Mouse (Mus musculus): Measurements from ENCODE around the gene Dvl2. TPM values are rescaled to one million over a fixed set of nuclear protein-coding genes. Genes with fewer than 3 reads are reported as not detected.
"Not testable (repeated sequence)": the region's sequence is repeated elsewhere in the genome, so short reads cannot be mapped to it uniquely, and the experiment has no call there.

The Dvl2 gene
- polyA plus RNA-seq (2015; fragmentation: Nextera tagmentation; extraction: Ambion mirVana), result 26.4 and 28.7 TPM in 2 replicates

DNA sequence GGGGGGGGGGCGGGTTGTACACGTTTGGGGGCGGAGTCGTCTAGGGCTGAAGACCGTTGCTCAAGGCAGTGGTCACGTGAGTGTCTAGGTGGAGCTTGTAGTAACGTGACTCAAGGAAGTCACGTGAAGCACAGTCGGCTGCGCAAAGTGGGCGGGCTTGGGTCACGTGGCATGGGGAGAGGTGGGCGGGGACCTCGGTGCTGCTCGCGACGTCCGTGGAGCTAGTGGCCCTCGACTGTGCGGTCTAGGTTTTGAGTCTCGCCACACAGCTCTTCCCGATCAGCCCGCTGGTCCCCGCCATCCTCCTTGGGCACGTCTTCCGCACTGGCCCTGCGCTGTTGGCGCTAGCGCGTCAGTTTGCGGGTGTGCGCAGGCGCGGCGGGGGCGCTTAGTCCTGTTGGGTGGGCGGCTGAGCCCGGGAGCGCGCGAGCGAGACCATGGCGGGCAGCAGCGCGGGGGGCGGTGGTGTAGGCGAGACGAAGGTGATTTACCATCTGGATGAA lies at the start of gene Dvl2:
Gene Dvl2, plus strand, starts transcription at position 200 of the 503 bp plus-strand sequence.
- H3K4me2 ChIP-seq, result peak within 1 kb of the TSS; percentile 86
- ATAC-seq (ENCODE audit: low FRiP score, low read depth), result peak; percentile 76
- peak within 1 kb of the TSS; percentile 75 for H3K4me3 ChIP-seq
- WGBS, result under 1% methylated on average over 47 of the region's 48 CpGs
- H3K9me3 ChIP-seq, result no peaks in the 10 kb centered on the region
- peak within 1 kb of the TSS; percentile 74 for H3K9ac ChIP-seq
- peak within 1 kb of the TSS; percentile 98 for H3K27ac ChIP-seq (replicated peaks)
- no peaks in the 10 kb centered on the region for H3K27me3 ChIP-seq
- peaks cover 26% of the 10 kb centered on the region for H3K36me3 ChIP-seq
- peaks cover 57% of the 10 kb centered on the region for H3K4me1 ChIP-seq (replicated peaks)

DNA sequence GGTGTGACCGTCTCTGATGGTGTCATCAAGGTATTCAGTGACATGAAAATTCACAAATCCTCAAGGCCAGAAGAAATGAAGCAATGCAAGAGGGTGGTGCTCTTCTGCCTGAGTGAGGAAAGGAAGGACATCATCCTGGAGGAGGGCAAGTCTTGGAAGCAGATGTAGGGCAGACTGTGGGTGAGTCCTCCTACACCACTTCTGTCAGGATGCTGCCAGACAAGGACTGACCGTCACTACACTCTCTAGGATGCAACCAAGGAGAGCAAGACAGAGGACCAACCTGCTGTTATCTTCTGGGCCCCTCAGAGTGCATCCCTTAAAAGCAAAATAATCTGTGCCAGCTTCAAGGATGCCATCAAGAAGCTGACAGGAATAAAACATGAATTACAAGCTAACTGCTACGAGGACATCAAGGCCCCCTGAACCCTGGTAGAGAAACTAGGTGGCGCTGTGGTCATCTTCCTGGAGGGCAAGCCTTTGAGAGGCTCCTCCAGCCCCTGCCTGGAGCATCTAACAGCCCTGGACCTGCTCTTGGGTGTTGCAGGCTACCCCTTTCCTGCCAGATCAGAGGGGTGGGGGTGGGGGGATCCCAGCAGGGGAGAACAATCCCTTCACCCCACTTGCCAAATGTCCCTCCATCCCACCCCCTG lies 49.5 kb upstream of the Dvl2 start:
- Histone ChIP-seq H3K9ac (no peak overlapping the region), H3K9me3 (no peaks in the 10 kb centered on the region), H3K27me3 (0 out of 2 replicates have a peak, but pooled peaks cover 2% of the 10 kb centered on the region), H3K27ac (replicated peaks) (no peak overlapping the region), H3K36me3 (no peaks in the 10 kb centered on the region), H3K4me3 (no peak overlapping the region), H3K4me1 (replicated peaks) (peaks cover 16% of the 10 kb centered on the region), H3K4me2 (no peak overlapping the region)
- WGBS, result 43% methylated on average over 4 of the region's 4 CpGs
- ATAC-seq (ENCODE audit: low FRiP score, low read depth), result no peak

DNA sequence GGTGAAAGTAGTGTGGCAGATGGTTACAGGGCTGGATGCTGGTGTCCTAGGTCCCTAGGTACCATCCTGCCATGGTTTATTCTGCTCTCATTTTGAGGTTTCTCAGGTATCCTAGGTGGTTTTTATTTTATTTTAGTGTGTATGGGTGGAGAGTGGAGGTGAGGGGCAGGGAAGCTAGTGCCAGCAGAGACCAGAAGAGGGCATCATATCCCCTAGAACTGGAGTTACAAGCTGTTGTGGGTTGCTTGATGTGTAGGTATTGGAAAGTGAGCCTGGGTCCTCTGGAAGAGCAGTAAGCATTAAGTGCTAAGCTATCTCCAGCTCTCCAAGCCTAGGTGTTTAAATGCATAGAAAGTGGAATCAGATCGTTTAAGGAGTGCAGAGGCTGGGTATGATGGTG lies 48.1 kb upstream of the Dvl2 start:
- H3K9me3 ChIP-seq, result no peaks in the 10 kb centered on the region
- H3K9ac ChIP-seq, result no peak overlapping the region
- no peak overlapping the region for H3K4me3 ChIP-seq
- H3K36me3 ChIP-seq, result no peaks in the 10 kb centered on the region
- 68% methylated on average over 1 of the region's 1 CpGs for WGBS
- no peak overlapping the region for H3K27ac ChIP-seq (replicated peaks)
- H3K27me3 ChIP-seq, result 0 out of 2 replicates have a peak, but pooled peaks cover 2% of the 10 kb centered on the region
- no peak for ATAC-seq (ENCODE audit: low FRiP score, low read depth)
- H3K4me2 ChIP-seq, result no peak overlapping the region
- peaks cover 16% of the 10 kb centered on the region for H3K4me1 ChIP-seq (replicated peaks)

DNA sequence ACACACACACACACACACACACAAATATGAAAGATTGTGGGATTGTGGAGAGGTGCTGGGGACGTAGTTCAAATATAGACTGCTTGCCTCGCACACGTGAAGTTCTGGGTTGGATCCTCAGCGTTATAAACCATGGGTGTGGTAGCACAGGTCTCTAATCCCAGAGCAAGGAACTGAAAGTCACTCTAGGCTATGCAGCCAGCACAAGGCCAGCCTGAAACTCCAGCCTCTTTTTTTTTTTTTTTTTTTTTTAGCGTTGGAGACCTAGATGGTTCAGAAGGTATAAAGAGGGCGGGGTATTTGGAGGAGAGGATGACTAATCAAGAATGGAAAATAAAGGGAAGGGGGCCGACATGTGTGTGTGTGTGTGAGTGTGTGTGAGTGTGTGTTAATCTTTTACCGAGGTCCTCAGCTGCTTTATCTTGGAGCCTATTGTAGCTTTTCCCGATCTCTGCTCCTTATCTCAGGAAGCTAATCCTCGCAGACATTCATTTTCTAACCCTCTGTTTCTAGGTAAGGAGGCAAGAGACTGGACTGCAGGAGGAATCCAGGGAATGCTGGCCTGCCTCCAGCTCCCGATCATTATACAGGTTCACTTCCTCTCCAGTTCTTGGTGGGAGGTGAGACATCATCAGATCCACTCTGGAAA lies 47.0 kb upstream of the Dvl2 start:
- WGBS, result 66% methylated on average over 11 of the region's 11 CpGs
- Histone ChIP-seq H3K4me3 (no peak overlapping the region), H3K36me3 (no peaks in the 10 kb centered on the region), H3K4me2 (no peak overlapping the region), H3K27ac (replicated peaks) (no peak overlapping the region), H3K4me1 (replicated peaks) (peaks cover 5% of the 10 kb centered on the region), H3K9me3 (no peaks in the 10 kb centered on the region), H3K27me3 (0 out of 2 replicates have a peak, but pooled peaks cover 2% of the 10 kb centered on the region), H3K9ac (no peak overlapping the region)
- no peak for ATAC-seq (ENCODE audit: low FRiP score, low read depth)

DNA sequence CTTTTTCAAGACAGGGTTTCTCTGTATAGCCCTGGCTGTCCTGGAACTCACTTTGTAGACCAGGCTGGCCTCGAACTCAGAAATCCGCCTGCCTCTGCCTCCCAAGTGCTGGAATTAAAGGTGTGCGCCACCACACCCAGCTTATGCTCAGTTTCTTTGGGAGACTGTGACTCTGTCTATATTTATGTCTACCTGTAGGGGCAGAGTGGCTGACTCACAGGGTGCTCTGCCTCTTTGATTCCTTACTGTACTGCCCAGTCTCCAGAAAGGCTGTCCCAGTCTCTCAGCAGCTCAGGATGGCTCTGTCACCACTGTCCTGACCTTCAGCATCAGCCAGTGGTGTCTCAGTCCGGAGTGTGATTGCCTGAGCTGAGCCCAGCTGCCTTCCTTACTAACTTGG lies 44.8 kb upstream of the Dvl2 start:
- H3K27ac ChIP-seq (replicated peaks); H3K4me3 ChIP-seq; H3K4me2 ChIP-seq; H3K27me3 ChIP-seq; H3K4me1 ChIP-seq (replicated peaks); H3K9ac ChIP-seq; H3K36me3 ChIP-seq; ATAC-seq (ENCODE audit: low FRiP score, low read depth); H3K9me3 ChIP-seq: not testable (repeated sequence)
- 73% methylated on average over 4 of the region's 4 CpGs for WGBS

DNA sequence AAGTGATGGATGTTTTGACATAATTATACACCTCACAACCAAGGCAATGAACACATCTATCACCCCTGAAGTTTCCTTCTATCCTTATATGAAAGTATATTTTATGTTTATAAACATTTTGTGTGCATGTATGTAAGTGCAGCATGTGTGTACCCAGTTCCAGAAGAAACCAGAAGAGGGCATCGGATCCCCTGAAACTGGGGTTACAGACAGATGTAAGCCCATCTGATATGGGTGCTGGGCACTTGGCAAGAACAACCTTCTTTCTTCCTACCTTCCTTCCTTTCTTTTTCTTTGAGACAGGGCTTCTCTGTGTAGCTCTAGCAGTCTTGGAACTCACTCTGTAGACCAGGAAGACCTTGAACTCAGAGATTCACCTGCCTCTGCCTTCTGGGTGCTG lies 44.2 kb upstream of the Dvl2 start:
- Histone ChIP-seq H3K27me3 (peaks cover 2% of the 10 kb centered on the region; the same call in 1 of the 2 replicates), H3K4me3 (no peak overlapping the region), H3K36me3 (no peaks in the 10 kb centered on the region), H3K4me1 (replicated peaks) (no peaks in the 10 kb centered on the region), H3K27ac (replicated peaks) (no peak overlapping the region), H3K9me3 (no peaks in the 10 kb centered on the region), H3K9ac (no peak overlapping the region), H3K4me2 (no peak overlapping the region)
- 77% methylated on average over 1 of the region's 1 CpGs for WGBS
- no peak for ATAC-seq (ENCODE audit: low FRiP score, low read depth)

DNA sequence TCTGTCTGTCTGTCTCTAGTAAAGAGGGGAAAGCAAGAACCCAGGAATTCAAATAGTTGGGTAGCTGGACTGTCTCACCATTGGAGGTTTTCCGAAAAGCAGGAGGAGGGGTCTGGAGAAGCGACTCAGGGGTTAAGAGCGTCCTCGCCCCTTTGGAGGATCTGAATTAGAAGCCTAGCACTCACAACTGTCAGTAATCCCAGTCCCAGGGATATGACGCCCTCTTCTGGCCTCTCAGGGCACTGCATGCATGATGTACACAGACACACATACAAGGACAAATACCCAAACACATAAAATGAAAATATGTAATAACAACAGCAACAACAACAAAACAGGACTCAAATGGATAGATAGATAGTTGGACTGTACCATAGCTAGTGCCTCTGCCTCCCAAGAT lies 39.8 kb upstream of the Dvl2 start:
- WGBS, result 28% methylated on average over 5 of the region's 5 CpGs
- no peaks in the 10 kb centered on the region for H3K36me3 ChIP-seq

DNA sequence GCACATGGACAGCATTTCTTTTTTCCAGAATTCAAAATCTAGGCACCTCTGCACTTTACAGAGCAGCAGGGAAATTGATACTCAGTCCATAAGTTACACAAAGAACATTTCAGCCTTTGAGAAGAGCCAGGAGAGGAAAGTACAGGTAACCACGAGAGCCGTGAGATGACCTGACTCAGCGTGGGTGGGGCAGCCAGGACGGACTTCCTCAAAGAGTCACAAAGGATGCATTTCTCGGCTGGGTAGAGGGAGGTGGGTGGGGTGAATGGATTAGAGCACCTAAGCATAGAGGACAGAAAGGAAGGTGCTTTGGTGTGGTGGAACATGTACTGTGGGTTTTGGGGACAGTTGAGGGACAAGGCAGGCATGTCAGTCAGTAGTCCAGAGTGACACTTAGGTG lies 38.6 kb upstream of the Dvl2 start:
- no peak overlapping the region for H3K9ac ChIP-seq
- WGBS, result 56% methylated on average over 5 of the region's 5 CpGs
- H3K36me3 ChIP-seq, result no peaks in the 10 kb centered on the region
- H3K27me3 ChIP-seq, result peaks cover 55% of the 10 kb centered on the region
- H3K4me3 ChIP-seq, result no peak overlapping the region
- no peak for ATAC-seq (ENCODE audit: low FRiP score, low read depth)
- no peak overlapping the region for H3K4me2 ChIP-seq
- H3K27ac ChIP-seq (replicated peaks), result no peak overlapping the region
- peaks cover 14% of the 10 kb centered on the region for H3K4me1 ChIP-seq (replicated peaks)
- no peaks in the 10 kb centered on the region for H3K9me3 ChIP-seq

More for the DNA sequence above, 39.8 kb upstream of the Dvl2 start:
- no peak overlapping the region for H3K4me2 ChIP-seq
- H3K27ac ChIP-seq (replicated peaks), result no peak overlapping the region
- ATAC-seq (ENCODE audit: low FRiP score, low read depth), result no peak
- H3K27me3 ChIP-seq, result peaks cover 43% of the 10 kb centered on the region
- no peak overlapping the region for H3K9ac ChIP-seq
- H3K9me3 ChIP-seq, result no peaks in the 10 kb centered on the region
- peaks cover 3% of the 10 kb centered on the region; the same call in 1 of the 2 replicates for H3K4me1 ChIP-seq (replicated peaks)
- no peak overlapping the region for H3K4me3 ChIP-seq

DNA sequence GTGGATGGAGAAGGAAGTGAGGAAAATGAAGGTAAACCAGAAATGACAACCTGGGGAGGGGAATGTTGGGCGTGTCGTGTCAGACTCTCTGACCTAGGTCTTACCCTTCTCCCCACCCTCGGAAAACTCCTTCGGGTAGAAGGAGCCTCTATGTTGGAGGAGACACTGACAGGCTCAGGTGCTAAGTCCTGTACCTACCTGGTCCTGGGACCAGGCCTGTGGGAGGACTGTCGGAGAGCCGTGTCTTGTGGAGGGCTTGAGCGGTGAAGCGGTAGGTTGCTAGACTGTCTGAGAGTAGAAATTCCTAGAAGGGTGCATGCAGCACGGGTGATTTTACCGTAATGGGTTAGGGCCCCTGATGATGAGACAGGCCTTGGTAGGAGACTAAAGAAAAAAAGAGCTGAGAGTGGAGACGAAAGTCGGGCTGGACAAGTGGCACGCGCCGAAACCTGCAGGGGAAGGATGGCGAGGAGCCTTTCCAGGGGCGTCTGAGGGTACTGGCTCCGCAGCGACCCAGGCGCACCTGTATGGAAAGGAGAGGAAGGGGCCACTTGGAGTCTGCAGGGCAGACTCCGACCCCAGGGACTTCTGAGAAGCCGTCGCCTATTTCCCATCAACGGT lies 35.6 kb upstream of the Dvl2 start, which contains the start of gene Cldn7:
Gene Cldn7, plus strand, starts transcription at position 130 of the 621 bp plus-strand sequence.
- WGBS, result 13% methylated on average over 24 of the region's 24 CpGs
- Histone ChIP-seq H3K9me3 (no peaks in the 10 kb centered on the region), H3K27me3 (peaks cover 74% of the 10 kb centered on the region), H3K9ac (no peak within 1 kb of the TSS), H3K4me1 (replicated peaks) (peaks cover 15% of the 10 kb centered on the region), H3K36me3 (peaks cover 16% of the 10 kb centered on the region), H3K4me2 (peak within 1 kb of the TSS; percentile 27), H3K27ac (replicated peaks) (no peak within 1 kb of the TSS), H3K4me3 (0 out of 2 replicates have a peak within 1 kb of the TSS, but pooled peaks have one; percentile 3)
- no peak for ATAC-seq (ENCODE audit: low FRiP score, low read depth)

DNA sequence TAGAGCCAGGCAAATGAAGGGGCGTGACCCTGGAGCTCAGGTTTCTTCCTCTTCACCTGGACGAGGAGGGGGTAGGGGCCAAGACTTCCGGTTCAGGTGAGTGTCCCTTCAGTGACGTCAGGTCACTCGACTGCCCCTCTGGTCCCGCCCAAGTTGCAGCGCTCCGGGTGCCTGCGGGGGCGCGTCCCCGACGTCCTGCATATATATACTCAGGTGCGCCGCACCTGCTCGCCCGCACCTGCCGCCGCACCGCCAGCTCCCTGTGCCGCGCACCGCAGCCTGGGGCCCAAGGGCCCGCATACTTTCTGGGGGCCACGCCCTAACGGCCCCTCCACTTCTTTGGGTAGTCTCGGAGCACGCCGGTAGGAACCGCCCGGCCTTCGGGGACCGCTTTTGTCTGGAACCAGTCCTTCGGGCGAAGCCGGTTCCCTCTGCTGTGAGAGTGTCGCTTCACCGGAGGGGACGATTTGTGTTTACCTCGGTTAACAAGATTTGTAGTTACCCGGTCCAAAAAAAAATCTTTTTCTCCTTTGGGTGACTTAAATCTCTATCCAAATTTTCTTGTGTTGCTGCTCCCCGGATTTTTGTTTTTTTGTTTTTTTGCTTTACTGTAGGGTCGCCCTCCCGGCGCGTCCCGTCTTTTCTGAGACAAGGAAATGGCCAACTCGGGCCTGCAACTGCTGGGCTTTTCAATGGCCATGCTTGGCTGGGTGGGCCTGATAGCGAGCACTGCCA lies 35.0 kb upstream of the Dvl2 start:
- H3K27me3 ChIP-seq, result peaks cover 74% of the 10 kb centered on the region
- H3K36me3 ChIP-seq, result peaks cover 23% of the 10 kb centered on the region
- H3K9me3 ChIP-seq, result no peaks in the 10 kb centered on the region
- H3K9ac ChIP-seq, result no peak overlapping the region
- H3K27ac ChIP-seq (replicated peaks), result no peak overlapping the region
- 2% methylated on average over 47 of the region's 49 CpGs for WGBS
- H3K4me1 ChIP-seq (replicated peaks), result peaks cover 15% of the 10 kb centered on the region
- ATAC-seq (ENCODE audit: low FRiP score, low read depth), result no peak
- H3K4me2 ChIP-seq, result peak overlapping the region; percentile 49
- H3K4me3 ChIP-seq, result peak overlapping the region; percentile 21; the same call in 1 of the 2 replicates

DNA sequence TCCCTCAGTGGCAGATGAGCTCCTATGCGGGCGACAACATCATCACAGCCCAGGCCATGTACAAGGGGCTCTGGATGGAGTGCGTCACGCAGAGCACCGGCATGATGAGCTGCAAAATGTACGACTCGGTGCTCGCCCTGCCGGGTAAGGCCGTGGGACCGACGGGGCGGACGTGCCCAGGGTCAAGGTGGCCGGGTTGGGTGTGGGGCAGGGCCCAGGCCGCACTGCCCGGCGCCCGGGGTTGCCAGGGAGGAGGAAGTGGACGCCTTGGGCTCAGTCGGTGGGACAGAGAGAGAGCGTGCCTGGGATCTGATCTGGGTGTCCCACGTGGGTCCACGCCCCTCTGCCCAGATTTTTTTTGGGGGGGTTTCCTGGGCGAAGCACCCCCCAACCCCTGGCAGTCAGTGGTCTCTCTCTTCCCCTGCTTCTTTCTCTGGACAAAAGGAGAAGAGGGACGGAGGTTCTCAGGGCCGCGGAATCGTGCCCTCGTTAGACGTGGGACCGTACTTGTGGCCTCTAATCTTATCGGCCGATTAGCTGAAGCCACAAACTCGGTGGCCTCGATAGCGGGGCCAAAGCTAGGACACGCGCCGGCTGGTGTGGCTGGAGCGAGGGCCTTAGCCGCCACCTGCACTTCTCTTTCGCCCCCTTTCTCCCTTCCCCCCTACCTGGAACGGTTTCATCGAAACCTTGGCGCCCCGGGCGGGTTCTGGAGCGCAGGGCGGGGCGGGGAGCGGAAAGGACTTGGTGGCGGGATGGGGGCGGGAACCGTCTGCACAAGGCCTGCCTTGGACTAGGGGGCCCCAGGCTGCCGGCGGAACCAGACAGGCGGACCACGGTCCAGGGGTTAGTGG lies 34.2 kb upstream of the Dvl2 start:
- ATAC-seq (ENCODE audit: low FRiP score, low read depth), result no peak; the same call in 1 of the 2 replicates
- WGBS, result 2% methylated on average over 58 of the region's 59 CpGs
- peaks cover 26% of the 10 kb centered on the region for H3K36me3 ChIP-seq
- peaks cover 15% of the 10 kb centered on the region for H3K4me1 ChIP-seq (replicated peaks)
- H3K4me3 ChIP-seq, result peak overlapping the region; percentile 21
- H3K9ac ChIP-seq, result no peak overlapping the region
- peaks cover 74% of the 10 kb centered on the region for H3K27me3 ChIP-seq
- H3K9me3 ChIP-seq, result no peaks in the 10 kb centered on the region
- H3K27ac ChIP-seq (replicated peaks), result no peak overlapping the region
- peak overlapping the region; percentile 49 for H3K4me2 ChIP-seq

Measured in hindbrain, embryonic 15.5 days (tissue).